Mouse (Mus musculus) lung, adult 2 months (tissue): Measurements from ENCODE around the gene Rhbg. TPM values are rescaled to one million over a fixed set of nuclear protein-coding genes. Genes with fewer than 3 reads are reported as not detected.
A peak's percentile ranks its signal among the peaks of the same experiment; 100 is the strongest.

Source experiments
- DNase-seq: peaks from one replicate; pipeline ENCODE4 v3.0.0; 2022
- H3K4me1 ChIP-seq: fragments of 200-500 bp; 2 replicates; pipeline ENCODE4 v1.6.1; 2011; ENCODE audit warnings: low read length; ENCODE audit not compliant: control insufficient read depth, insufficient read depth
- H3K4me3 ChIP-seq: fragments of 200-500 bp; replicated peaks from 2 replicates; pipeline ENCODE3; 2011; ENCODE audit warnings: low read depth, mild to moderate bottlenecking, control low read depth, low read length; ENCODE audit errors: extremely low read depth
- CTCF ChIP-seq: fragments of 200-500 bp; IDR thresholded peaks from 2 replicates; pipeline ENCODE4 v1.5.1; 2011; ENCODE audit warnings: mild to moderate bottlenecking, low read length, control low read depth; ENCODE audit not compliant: insufficient read depth
- POLR2A ChIP-seq: fragments of 200-500 bp; IDR thresholded peaks from 2 replicates; pipeline ENCODE4 v1.6.1; 2011; ENCODE audit warnings: low read depth, mild to moderate bottlenecking, control low read depth, low read length, borderline replicate concordance; ENCODE audit errors: extremely low read depth
- WGBS: fragments of 180-500 bp; shearing (Covaris S2); methylation state at CpG from one replicate; pipeline ENCODE4 v1.1.7; 2018; 5-methylcytosine and 5-hydroxymethylcytosine counted together
- polyA plus RNA-seq: library from polyadenylated mRNA; depleted of rRNA; stranded (reverse); fragments of >200 nt; gene quantifications from 2 replicates; pipeline ENCODE4 v1.2.3, GENCODE M21; 2012

The Rhbg gene
- polyA plus RNA-seq, 1 experiment: 14.5 TPM

- WGBS: 59% methylated on average over 1 of the region's 2 CpGs
Observed at GRCm38 (mm10) chr3:88217679-88218078, 36.8 kb downstream of the Rhbg start.

GRCm38 (mm10) chr3:88216534-88217326 lies 37.8 kb downstream of the Rhbg start:
- 18% methylated on average over 7 of the region's 7 CpGs for WGBS
- DNase-seq: no peak
- peaks cover 8% of the 10 kb centered on the region for H3K4me1 ChIP-seq
- no peak for TF ChIP-seq CTCF
- no peak for TF ChIP-seq POLR2A
- H3K4me3 ChIP-seq: no peak overlapping the region

More at GRCm38 (mm10) chr3:88217679-88218078, 36.8 kb downstream of the Rhbg start:
- H3K4me1 ChIP-seq: peaks cover 8% of the 10 kb centered on the region
- no peak overlapping the region for H3K4me3 ChIP-seq
- no peak for TF ChIP-seq POLR2A
- DNase-seq: no peak

GRCm38 (mm10) chr3:88216116-88216515 lies 38.4 kb downstream of the Rhbg start:
- H3K4me3 ChIP-seq: no peak overlapping the region
- TF ChIP-seq CTCF: no peak
- TF ChIP-seq POLR2A: no peak
- H3K4me1 ChIP-seq: peaks cover 8% of the 10 kb centered on the region
- WGBS: 10% methylated on average over 6 of the region's 6 CpGs
- DNase-seq: no peak

GRCm38 (mm10) chr3:88215553-88216004 lies 38.9 kb downstream of the Rhbg start:
- DNase-seq: no peak
- TF ChIP-seq POLR2A: no peak
- no peak for TF ChIP-seq CTCF
- peaks cover 8% of the 10 kb centered on the region for H3K4me1 ChIP-seq
- under 1% methylated on average over 23 of the region's 23 CpGs for WGBS
- H3K4me3 ChIP-seq: peak overlapping the region; percentile 2

- DNase-seq: peak; percentile 28
- Histone ChIP-seq H3K4me3 (peak overlapping the region; percentile 2), H3K4me1 (peaks cover 8% of the 10 kb centered on the region)
- 2% methylated on average over 48 of the region's 48 CpGs for WGBS
- TF ChIP-seq CTCF (no peak), POLR2A (no peak)
Observed at GRCm38 (mm10) chr3:88214971-88215552, 39.4 kb downstream of the Rhbg start.

GRCm38 (mm10) chr3:88214197-88214938 lies 40.1 kb downstream of the Rhbg start:
- 4% methylated on average over 42 of the region's 42 CpGs for WGBS

GRCm38 (mm10) chr3:88213019-88213418 lies 41.5 kb downstream of the Rhbg start:
- H3K4me3 ChIP-seq: no peak overlapping the region
- 10% methylated on average over 2 of the region's 2 CpGs for WGBS
- no peak for DNase-seq
- peaks cover 8% of the 10 kb centered on the region for H3K4me1 ChIP-seq
- TF ChIP-seq CTCF (no peak), POLR2A (no peak)

More at GRCm38 (mm10) chr3:88214197-88214938, 40.1 kb downstream of the Rhbg start:
- Histone ChIP-seq H3K4me3 (no peak overlapping the region), H3K4me1 (peaks cover 8% of the 10 kb centered on the region)
- DNase-seq: no peak
- TF ChIP-seq POLR2A: no peak
- no peak for TF ChIP-seq CTCF

GRCm38 (mm10) chr3:88212356-88212755 lies 42.2 kb downstream of the Rhbg start:
- WGBS: 13% methylated on average over 1 of the region's 1 CpGs
- TF ChIP-seq POLR2A (no peak), CTCF (no peak)

GRCm38 (mm10) chr3:88210918-88211317 lies 43.6 kb downstream of the Rhbg start:
- Histone ChIP-seq H3K4me1 (peaks cover 7% of the 10 kb centered on the region), H3K4me3 (no peak overlapping the region)
- DNase-seq: no peak
- TF ChIP-seq POLR2A (no peak), CTCF (no peak)
- 18% methylated on average over 2 of the region's 2 CpGs for WGBS

More at GRCm38 (mm10) chr3:88212356-88212755, 42.2 kb downstream of the Rhbg start:
- DNase-seq: no peak
- Histone ChIP-seq H3K4me1 (peaks cover 8% of the 10 kb centered on the region), H3K4me3 (no peak overlapping the region)
